Mouse (Mus musculus): ENCODE results near the gene Cela2a. TPM values are rescaled to one million over a fixed set of nuclear protein-coding genes. Genes with fewer than 3 reads are reported as not detected.

The Cela2a gene
- polyA plus RNA-seq, 1 experiment from 2014 or later = 35.6 TPM

GRCm38 (mm10) chr4:141767353-141768036 lies 58.5 kb downstream of the Cela2a start:
- Histone ChIP-seq H3K4me1 (replicated peaks; ENCODE audit: control insufficient read depth, insufficient read depth, low read length) (no peaks in the 10 kb centered on the region), H3K27ac (ENCODE audit: low read depth, low read length) (peak overlapping the region; percentile 66), H3K4me2 (replicated peaks; ENCODE audit: low read depth) (no peak overlapping the region; the same call in 1 of the 2 replicates), H3K27me3 (replicated peaks; ENCODE audit: control insufficient read depth, insufficient read depth, low read length) (no peaks in the 10 kb centered on the region), H3K9ac (ENCODE audit: low read depth, low read length) (no peak overlapping the region), H3K36me3 (ENCODE audit: control insufficient read depth, insufficient read depth) (peaks cover 71% of the 10 kb centered on the region), H3K4me3 (ENCODE audit: low read depth, low read length) (no peak overlapping the region), H3K9me3 (ENCODE audit: control insufficient read depth) (no peaks in the 10 kb centered on the region)
- 68% methylated on average over 19 of the region's 19 CpGs for WGBS
- TF ChIP-seq CTCF (IDR thresholded peaks at IDR 0.05; ENCODE audit: low read depth) = no peak
- ATAC-seq = 0 out of 2 replicates have a peak, but pooled peaks have one; percentile 16

- Histone ChIP-seq H3K4me1 (replicated peaks; ENCODE audit: control insufficient read depth, insufficient read depth, low read length) (no peaks in the 10 kb centered on the region), H3K27ac (ENCODE audit: low read depth, low read length) (peak overlapping the region; percentile 66), H3K9ac (ENCODE audit: low read depth, low read length) (no peak overlapping the region; the same call in 1 of the 2 replicates), H3K4me2 (replicated peaks; ENCODE audit: low read depth) (peak overlapping the region; percentile 37), H3K4me3 (ENCODE audit: low read depth, low read length) (no peak overlapping the region), H3K36me3 (ENCODE audit: control insufficient read depth, insufficient read depth) (peaks cover 72% of the 10 kb centered on the region), H3K9me3 (ENCODE audit: control insufficient read depth) (no peaks in the 10 kb centered on the region), H3K27me3 (replicated peaks; ENCODE audit: control insufficient read depth, insufficient read depth, low read length) (no peaks in the 10 kb centered on the region)
- WGBS = 53% methylated on average over 19 of the region's 19 CpGs
- no peak for TF ChIP-seq CTCF (IDR thresholded peaks at IDR 0.05; ENCODE audit: low read depth)
- ATAC-seq = peak; percentile 29; the same call in 1 of the 2 replicates
Measured at GRCm38 (mm10) chr4:141766668-141767352, 59.1 kb downstream of the Cela2a start.

- H3K9me3 ChIP-seq (ENCODE audit: control insufficient read depth) = no peaks in the 10 kb centered on the region
- no peak overlapping the region; the same call in 1 of the 2 replicates for H3K9ac ChIP-seq (ENCODE audit: low read depth, low read length)
- H3K27me3 ChIP-seq (replicated peaks; ENCODE audit: control insufficient read depth, insufficient read depth, low read length) = no peaks in the 10 kb centered on the region
- no peak for ATAC-seq
- no peak for TF ChIP-seq CTCF (IDR thresholded peaks at IDR 0.05; ENCODE audit: low read depth)
- no peaks in the 10 kb centered on the region for H3K4me1 ChIP-seq (replicated peaks; ENCODE audit: control insufficient read depth, insufficient read depth, low read length)
- peaks cover 70% of the 10 kb centered on the region for H3K36me3 ChIP-seq (ENCODE audit: control insufficient read depth, insufficient read depth)
- 66% methylated on average over 8 of the region's 8 CpGs for WGBS
- H3K27ac ChIP-seq (ENCODE audit: low read depth, low read length) = peak overlapping the region; percentile 35; the same call in 1 of the 2 replicates
- H3K4me2 ChIP-seq (replicated peaks; ENCODE audit: low read depth) = peak overlapping the region; percentile 37; the same call in 1 of the 2 replicates
- H3K4me3 ChIP-seq (ENCODE audit: low read depth, low read length) = no peak overlapping the region
Measured at GRCm38 (mm10) chr4:141766316-141766667, 59.7 kb downstream of the Cela2a start.

GRCm38 (mm10) chr4:141765008-141765407 lies 61.0 kb downstream of the Cela2a start:
- Histone ChIP-seq H3K4me2 (replicated peaks; ENCODE audit: low read depth) (no peak overlapping the region), H3K4me3 (ENCODE audit: low read depth, low read length) (no peak overlapping the region), H3K4me1 (replicated peaks; ENCODE audit: control insufficient read depth, insufficient read depth, low read length) (no peaks in the 10 kb centered on the region), H3K36me3 (ENCODE audit: control insufficient read depth, insufficient read depth) (peaks cover 69% of the 10 kb centered on the region), H3K9me3 (ENCODE audit: control insufficient read depth) (no peaks in the 10 kb centered on the region), H3K9ac (ENCODE audit: low read depth, low read length) (no peak overlapping the region), H3K27me3 (replicated peaks; ENCODE audit: control insufficient read depth, insufficient read depth, low read length) (no peaks in the 10 kb centered on the region), H3K27ac (ENCODE audit: low read depth, low read length) (no peak overlapping the region)
- ATAC-seq = no peak
- WGBS = 90% methylated on average over 3 of the region's 3 CpGs
- TF ChIP-seq CTCF (IDR thresholded peaks at IDR 0.05; ENCODE audit: low read depth) = no peak

Other genes starting within 250 kb of the Cela2a start
- 52.8 and 59.2 TPM in 2 replicates for gene Fblim1, start 220.1 kb downstream of the Cela2a start, polyA plus RNA-seq (2015; fragmentation: Nextera tagmentation; extraction: Ambion mirVana)
- gene Tmem82, start 207.5 kb downstream of the Cela2a start, polyA plus RNA-seq (2015; fragmentation: Nextera tagmentation; extraction: Ambion mirVana) = 42.0 and 45.7 TPM in 2 replicates
- gene Slc25a34, start 202.3 kb downstream of the Cela2a start, polyA plus RNA-seq (2015; fragmentation: Nextera tagmentation; extraction: Ambion mirVana) = 23.8 and 25.7 TPM in 2 replicates
- gene Plekhm2, start 161.3 kb downstream of the Cela2a start, polyA plus RNA-seq (2015; fragmentation: Nextera tagmentation; extraction: Ambion mirVana) = 3.1 and 6.0 TPM in 2 replicates
- gene Rsc1a1, start 140.6 kb downstream of the Cela2a start, polyA plus RNA-seq (2015; fragmentation: Nextera tagmentation; extraction: Ambion mirVana) = not detected in 2 replicates
- gene Ddi2, start 102.7 kb downstream of the Cela2a start, polyA plus RNA-seq (2015; fragmentation: Nextera tagmentation; extraction: Ambion mirVana) = 15.9 and 16.7 TPM in 2 replicates
- gene Agmat, start 79.5 kb downstream of the Cela2a start, polyA plus RNA-seq (2015; fragmentation: Nextera tagmentation; extraction: Ambion mirVana) = 106 and 109 TPM in 2 replicates
- 3.3 and 3.9 TPM in 2 replicates for gene Dnajc16, start 35.2 kb downstream of the Cela2a start, polyA plus RNA-seq (2015; fragmentation: Nextera tagmentation; extraction: Ambion mirVana)
- gene Casp9, start 32.5 kb downstream of the Cela2a start, polyA plus RNA-seq (2015; fragmentation: Nextera tagmentation; extraction: Ambion mirVana) = 13.4 and 15.7 TPM in 2 replicates
- gene Ctrc, start 20.2 kb upstream of the Cela2a start, polyA plus RNA-seq (2015; fragmentation: Nextera tagmentation; extraction: Ambion mirVana) = not detected in 2 replicates
- gene Efhd2, start 48.8 kb upstream of the Cela2a start, polyA plus RNA-seq (2015; fragmentation: Nextera tagmentation; extraction: Ambion mirVana) = 173 and 181 TPM in 2 replicates
- 1.2 and 1.4 TPM in 2 replicates for gene Fhad1, start 188.9 kb upstream of the Cela2a start, polyA plus RNA-seq (2015; fragmentation: Nextera tagmentation; extraction: Ambion mirVana)

All from intestine, postnatal 0 days (tissue).